Mouse (Mus musculus) c-Kit-positive CD71-negative TER-119-negative erythroid progenitor cells, embryonic 14.5 days (primary cell): Measurements from ENCODE around the gene Tln1.

Experiments used
- DNase-seq: peaks from one replicate; pipeline ENCODE4 v3.0.0-alpha.2; 2013; ENCODE audit warnings: low read depth

The Tln1 gene

GRCm38 (mm10) chr4:43547160-43547559 lies 15.3 kb downstream of the Tln1 start:
- no peak for DNase-seq

GRCm38 (mm10) chr4:43546375-43547047 lies 16.0 kb downstream of the Tln1 start:
- no peak for DNase-seq

GRCm38 (mm10) chr4:43542044-43542443 lies 20.4 kb downstream of the Tln1 start:
- no peak for DNase-seq

GRCm38 (mm10) chr4:43536031-43536430 lies 26.5 kb downstream of the Tln1 start:
- no peak for DNase-seq

- no peak for DNase-seq
Observed at GRCm38 (mm10) chr4:43535628-43536027, 26.9 kb downstream of the Tln1 start.

GRCm38 (mm10) chr4:43533270-43533669 lies 29.2 kb downstream of the Tln1 start:
- no peak for DNase-seq

- peak; percentile 76 for DNase-seq
Observed at GRCm38 (mm10) chr4:43530581-43530980, 31.9 kb downstream of the Tln1 start.

- DNase-seq = no peak
Observed at GRCm38 (mm10) chr4:43530081-43530501, 32.4 kb downstream of the Tln1 start.

- DNase-seq = no peak
Observed at GRCm38 (mm10) chr4:43528487-43528886, 34.0 kb downstream of the Tln1 start.

GRCm38 (mm10) chr4:43527880-43528279 lies 34.6 kb downstream of the Tln1 start:
- no peak for DNase-seq

- DNase-seq = peak; percentile 76
Observed at GRCm38 (mm10) chr4:43519956-43520355, 42.5 kb downstream of the Tln1 start.

GRCm38 (mm10) chr4:43519551-43519950 lies 42.9 kb downstream of the Tln1 start:
- DNase-seq = no peak

- no peak for DNase-seq
Observed at GRCm38 (mm10) chr4:43515764-43516708, 46.5 kb downstream of the Tln1 start.

GRCm38 (mm10) chr4:43513791-43514190 lies 48.7 kb downstream of the Tln1 start:
- DNase-seq = no peak

GRCm38 (mm10) chr4:43513300-43513699 lies 49.2 kb downstream of the Tln1 start:
- no peak for DNase-seq

- DNase-seq = no peak
Observed at GRCm38 (mm10) chr4:43512653-43513052, 49.8 kb downstream of the Tln1 start.

- no peak for DNase-seq
Observed at GRCm38 (mm10) chr4:43511675-43512454, 50.6 kb downstream of the Tln1 start.

GRCm38 (mm10) chr4:43509109-43509508 lies 53.4 kb downstream of the Tln1 start:
- no peak for DNase-seq

GRCm38 (mm10) chr4:43508666-43508997 lies 53.9 kb downstream of the Tln1 start:
- no peak for DNase-seq

GRCm38 (mm10) chr4:43507938-43508665 lies 54.4 kb downstream of the Tln1 start:
- no peak for DNase-seq

- DNase-seq = no peak
Observed at GRCm38 (mm10) chr4:43506536-43507185, 55.8 kb downstream of the Tln1 start, which contains the start of gene Car9. Car9 (plus strand) TSS chr4:43506966.
